Comparison of ENCODE assay signal across 13 mouse cellular contexts in the genomic region with DNA sequence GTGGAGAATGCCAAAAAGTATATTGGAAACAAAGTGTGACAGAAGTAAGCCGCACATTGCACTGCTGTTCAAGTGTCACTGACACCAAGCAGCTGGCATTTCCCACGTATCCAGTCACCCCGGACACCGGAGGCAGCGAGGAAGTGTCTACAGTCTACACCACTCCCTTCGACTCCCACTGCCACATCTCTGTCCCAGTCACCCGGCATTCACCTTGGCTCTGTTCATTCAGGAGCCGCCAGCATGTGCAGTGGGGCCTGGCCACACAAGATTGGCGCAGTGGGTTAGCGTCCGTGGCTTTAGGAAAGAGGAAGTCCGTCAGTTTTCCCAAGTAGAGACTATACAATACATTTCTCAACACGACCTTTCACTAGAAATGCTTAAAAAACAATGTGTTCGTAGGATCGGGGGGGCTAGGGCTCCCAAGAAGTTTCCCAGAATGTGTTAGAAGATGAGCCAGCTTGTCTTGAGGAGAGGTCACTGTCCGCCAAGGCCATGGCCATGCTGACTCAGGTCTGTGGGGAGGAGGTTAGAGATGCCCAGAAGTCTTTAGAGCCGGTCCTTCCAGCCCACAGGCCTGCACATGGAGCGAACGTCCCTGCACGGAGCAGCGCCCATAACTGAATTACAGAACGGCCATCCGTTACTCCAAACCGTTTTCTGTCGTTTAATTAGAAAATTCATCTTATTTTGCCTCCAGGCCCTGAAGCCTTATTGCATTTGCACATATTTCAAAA.
A peak's percentile ranks its signal among the peaks of the same experiment; 100 is the strongest.
DNase-seq lines count a peak whose midpoint lies in the region; ATAC-seq and TF ChIP-seq lines count a peak whose summit lies in the region.
"Had no signal": no experiment of that assay in that cellular context is flagged by ENCODE, and none has a peak within 500 bp of the region (broad histone marks: within the 10 kb centered on the region; RNA-seq: fewer than 3 reads in every experiment).

No protein-coding gene starts in this region.

- peak; percentile 30; the same call in 1 of the 2 replicates for ATAC-seq in lung, postnatal 0 days
- peak; percentile 48 for ATAC-seq in forebrain, embryonic 13.5 days
- no peak for ATAC-seq in hindbrain, postnatal 0 days
- ATAC-seq in neural tube, embryonic 15.5 days (ENCODE audit: low FRiP score), result no peak; the same call in 1 of the 2 replicates

- no peak overlapping the region for H3K4me2 ChIP-seq in lung, postnatal 0 days (replicated peaks; ENCODE audit: low read depth, low read length)
- no peak overlapping the region for H3K4me2 ChIP-seq in forebrain, embryonic 13.5 days
- H3K4me2 ChIP-seq in hindbrain, postnatal 0 days (ENCODE audit: low read depth, low read length), result no peak overlapping the region
- H3K4me2 ChIP-seq in neural tube, embryonic 15.5 days, result no peak overlapping the region
- H3K4me2 ChIP-seq: liver, embryonic 13.5 days had no signal

- 72% methylated on average over 25 of the region's 25 CpGs for WGBS in lung, postnatal 0 days
- 75% methylated on average over 25 of the region's 25 CpGs for WGBS in forebrain, embryonic 13.5 days
- WGBS in hindbrain, postnatal 0 days, result 70% methylated on average over 25 of the region's 25 CpGs
- 67% methylated on average over 25 of the region's 25 CpGs for WGBS in neural tube, embryonic 15.5 days

- TF ChIP-seq CTCF in lung, postnatal 0 days (IDR thresholded peaks at IDR 0.05), result no peak
- no peak for TF ChIP-seq CTCF in hindbrain, postnatal 0 days (IDR thresholded peaks at IDR 0.05; ENCODE audit: low read depth)

- H3K9me3 ChIP-seq in lung, postnatal 0 days (ENCODE audit: low read length), result no peaks in the 10 kb centered on the region
- no peaks in the 10 kb centered on the region for H3K9me3 ChIP-seq in forebrain, embryonic 13.5 days (replicated peaks)
- H3K9me3 ChIP-seq in hindbrain, postnatal 0 days (ENCODE audit: low read length), result no peaks in the 10 kb centered on the region
- no peaks in the 10 kb centered on the region for H3K9me3 ChIP-seq in neural tube, embryonic 15.5 days (replicated peaks)
- H3K9me3 ChIP-seq: liver, embryonic 13.5 days had no signal

- H3K9ac ChIP-seq in lung, postnatal 0 days (replicated peaks; ENCODE audit: low read depth), result no peak overlapping the region
- 0 out of 2 replicates have a peak overlapping the region, but pooled peaks have one; percentile 43 for H3K9ac ChIP-seq in forebrain, embryonic 13.5 days
- H3K9ac ChIP-seq in hindbrain, postnatal 0 days (replicated peaks; ENCODE audit: low read length), result no peak overlapping the region
- 0 out of 2 replicates have a peak overlapping the region, but pooled peaks have one; percentile 0 for H3K9ac ChIP-seq in neural tube, embryonic 15.5 days (replicated peaks)
- H3K9ac ChIP-seq: liver, embryonic 13.5 days had no signal

- DNase-seq in lung, postnatal 0 days (ENCODE audit: low spot score), result peak; percentile 42
- no peak for DNase-seq in lung, postnatal 25 days (ENCODE audit: low spot score)
- DNase-seq in hindbrain, postnatal 0 days (ENCODE audit: low spot score), result no peak
- DNase-seq in yolk sac, embryonic 10.5 days (ENCODE audit: low spot score), result no peak
- DNase-seq in layer of hippocampus, adult 9-10 months (ENCODE audit: low spot score), result no peak
- DNase-seq: heart, postnatal 10 days; liver, embryonic 13.5 days; spleen, adult 18-20 months; thymus, postnatal 4 days had no signal

- no peak for TF ChIP-seq EP300 in lung, postnatal 0 days (IDR thresholded peaks at IDR 0.05)

- H3K27ac ChIP-seq in lung, postnatal 0 days (ENCODE audit: low read length), result no peak overlapping the region
- H3K27ac ChIP-seq in forebrain, embryonic 13.5 days, result no peak overlapping the region
- H3K27ac ChIP-seq in hindbrain, postnatal 0 days, result peak overlapping the region; percentile 18; the same call in 1 of the 2 replicates
- H3K27ac ChIP-seq in neural tube, embryonic 15.5 days (replicated peaks), result peak overlapping the region; percentile 65; the same call in 1 of the 2 replicates
- H3K27ac ChIP-seq: layer of hippocampus, adult 2 months; liver, embryonic 13.5 days had no signal

- no peaks in the 10 kb centered on the region for H3K27me3 ChIP-seq in lung, postnatal 0 days (replicated peaks; ENCODE audit: insufficient read depth, low read length)
- peaks cover 20% of the 10 kb centered on the region for H3K27me3 ChIP-seq in forebrain, embryonic 13.5 days
- no peaks in the 10 kb centered on the region for H3K27me3 ChIP-seq in hindbrain, postnatal 0 days (ENCODE audit: insufficient read depth, low read length)
- no peaks in the 10 kb centered on the region for H3K27me3 ChIP-seq in neural tube, embryonic 15.5 days (replicated peaks)
- H3K27me3 ChIP-seq: liver, embryonic 13.5 days had no signal

- H3K4me3 ChIP-seq in lung, postnatal 0 days (ENCODE audit: low read depth, low read length), result no peak overlapping the region
- no peak overlapping the region for H3K4me3 ChIP-seq in forebrain, embryonic 13.5 days
- no peak overlapping the region for H3K4me3 ChIP-seq in hindbrain, postnatal 0 days (ENCODE audit: low read length)
- H3K4me3 ChIP-seq in neural tube, embryonic 15.5 days (replicated peaks), result no peak overlapping the region
- H3K4me3 ChIP-seq: layer of hippocampus, adult 2 months; liver, embryonic 13.5 days; myocyte had no signal

- H3K4me1 ChIP-seq in lung, postnatal 0 days (ENCODE audit: insufficient read depth, low read depth, low read length), result no peaks in the 10 kb centered on the region
- H3K4me1 ChIP-seq in forebrain, embryonic 13.5 days, result peaks cover 27% of the 10 kb centered on the region
- H3K4me1 ChIP-seq in hindbrain, postnatal 0 days (ENCODE audit: insufficient read depth, low read length), result peaks cover 7% of the 10 kb centered on the region
- peaks cover 16% of the 10 kb centered on the region for H3K4me1 ChIP-seq in neural tube, embryonic 15.5 days

- H3K36me3 ChIP-seq in lung, postnatal 0 days (ENCODE audit: insufficient read depth, low read length), result no peaks in the 10 kb centered on the region
- H3K36me3 ChIP-seq in forebrain, embryonic 13.5 days (ENCODE audit: poor library complexity, severe bottlenecking), result no peaks in the 10 kb centered on the region
- H3K36me3 ChIP-seq in hindbrain, postnatal 0 days (ENCODE audit: insufficient read depth, low read length), result no peaks in the 10 kb centered on the region
- H3K36me3 ChIP-seq in neural tube, embryonic 15.5 days, result no peaks in the 10 kb centered on the region
- H3K36me3 ChIP-seq: liver, embryonic 13.5 days had no signal

Comparison
In these comparisons a context has a peak if more than half of its experiments do, and no peak if none do; other contexts are left out.
1. ATAC-seq: peak in lung, postnatal 0 days (single experiment) and forebrain, embryonic 13.5 days (single experiment); none in hindbrain, postnatal 0 days (single experiment) and neural tube, embryonic 15.5 days (single experiment).
2. H3K27ac ChIP-seq: peak in hindbrain, postnatal 0 days (single experiment) and neural tube, embryonic 15.5 days (single experiment); none in lung, postnatal 0 days (single experiment) and forebrain, embryonic 13.5 days (single experiment).
3. H3K9ac ChIP-seq: peak in forebrain, embryonic 13.5 days (single experiment) and neural tube, embryonic 15.5 days (single experiment); none in lung, postnatal 0 days (single experiment) and hindbrain, postnatal 0 days (single experiment).